Mouse (Mus musculus) cerebral cortex, adult 2 months (tissue): ENCODE results near the gene Gal.

Experiments used
- WGBS: fragments of 180-500 bp; shearing (Covaris S2); methylation state at CpG from one replicate; pipeline ENCODE4 v1.1.7; 2018; 5-methylcytosine and 5-hydroxymethylcytosine counted together

The Gal gene

GRCm38 (mm10) chr19:3414268-3414733 lies at the start of gene Gal:
Gene Gal (minus strand): TSS chr19:3414544.
- WGBS, result 5% methylated on average over 37 of the region's 37 CpGs

DNA sequence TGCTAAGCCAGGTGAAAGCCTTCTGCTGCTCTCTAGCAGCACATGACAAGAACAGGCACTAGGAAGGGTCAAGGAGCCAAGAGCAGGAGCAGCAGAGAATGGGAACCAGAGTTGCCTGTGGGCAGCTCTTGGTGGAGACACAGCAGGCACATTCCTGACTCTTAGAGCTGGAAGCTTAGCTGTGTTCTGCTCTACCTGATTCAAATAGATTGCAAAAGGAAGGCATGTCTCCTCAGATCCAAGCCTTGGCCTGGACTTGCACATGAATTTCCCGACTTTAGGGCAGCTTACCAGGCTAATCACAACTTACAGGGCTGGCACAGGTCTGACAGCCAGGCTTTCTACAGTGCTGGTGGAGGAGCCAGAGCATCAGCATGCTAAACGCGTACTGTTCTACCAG lies 45.6 kb upstream of the Gal start:
- WGBS, result 88% methylated on average over 3 of the region's 3 CpGs

DNA sequence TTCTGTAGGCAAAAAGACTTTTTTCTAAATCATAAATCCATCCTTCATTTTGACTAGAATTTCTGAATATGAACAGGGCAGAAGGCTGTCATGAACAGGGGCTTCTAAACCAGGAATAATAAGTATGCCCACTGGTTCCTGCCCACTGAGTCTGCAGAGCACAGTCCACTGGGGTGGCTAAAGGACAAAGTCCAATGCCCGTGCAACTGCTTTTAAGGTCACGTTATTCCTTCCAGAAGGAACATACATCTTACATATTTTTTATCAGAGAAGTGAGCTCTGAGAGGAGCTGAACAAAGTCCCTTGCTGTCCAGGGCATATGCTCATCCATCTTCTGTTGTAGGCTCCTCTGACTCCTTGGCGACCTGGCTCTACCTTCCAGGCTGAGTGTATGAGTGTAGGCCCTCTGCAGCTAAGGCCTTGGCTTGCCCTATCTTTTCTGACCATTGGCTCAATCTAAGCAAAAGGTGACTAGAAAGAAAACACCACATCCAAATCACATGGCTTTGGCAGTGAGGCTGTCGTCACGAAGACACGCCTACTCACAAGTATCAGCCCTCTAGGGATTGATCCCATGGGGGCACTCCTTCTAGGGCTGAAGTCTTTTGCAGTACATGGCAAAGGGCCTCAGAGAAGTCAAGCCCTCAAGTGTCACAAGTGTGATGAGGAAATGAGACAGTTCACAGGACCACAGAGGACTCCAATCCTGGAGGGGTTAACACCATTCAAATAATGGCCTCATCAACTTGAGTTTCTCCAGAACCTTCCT lies 44.2 kb upstream of the Gal start:
- WGBS, result 83% methylated on average over 6 of the region's 6 CpGs

DNA sequence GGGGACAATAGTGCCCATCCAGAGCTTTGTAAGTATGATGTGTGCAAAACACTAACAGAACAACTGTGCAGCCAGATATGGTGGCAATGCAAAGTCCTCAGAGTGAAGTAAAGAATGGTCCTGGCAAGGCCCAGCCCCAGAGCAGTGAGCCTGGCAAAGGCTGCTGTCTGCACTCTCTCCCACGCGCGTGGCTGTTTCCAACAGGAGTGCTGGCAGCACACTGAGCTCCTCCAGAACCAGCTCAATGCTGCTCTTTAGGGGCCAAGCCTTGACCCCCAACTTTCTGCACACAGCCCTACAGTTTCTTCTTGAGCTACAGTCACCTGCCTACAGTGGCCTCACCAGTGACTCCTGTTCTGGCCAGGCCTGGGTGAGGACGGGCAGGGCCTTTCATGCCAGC lies 43.4 kb upstream of the Gal start:
- WGBS, result 74% methylated on average over 4 of the region's 4 CpGs

DNA sequence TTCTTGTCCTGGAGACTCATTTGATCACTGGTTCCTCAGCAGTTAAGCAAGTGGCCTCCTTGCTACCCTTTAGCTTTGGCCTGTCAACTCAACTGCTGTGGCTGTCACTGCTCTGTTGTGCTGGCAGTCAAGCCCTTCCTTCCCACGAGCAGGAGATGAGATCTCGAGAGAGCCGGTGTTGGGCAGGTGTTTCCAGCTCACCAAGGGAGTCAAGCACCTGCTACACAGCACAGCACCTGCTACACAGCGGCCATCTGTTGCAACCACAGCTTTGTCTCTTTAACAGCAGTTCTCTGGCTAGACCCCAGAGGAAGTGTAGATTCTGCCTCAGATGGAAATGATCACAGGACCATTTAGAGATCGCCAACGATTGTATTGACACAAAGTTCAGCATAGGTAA lies 37.3 kb upstream of the Gal start:
- 47% methylated on average over 6 of the region's 6 CpGs for WGBS

- whole genome bisulfite sequencing, result 8% methylated on average over 6 of the region's 6 CpGs
Observed at GRCm38 (mm10) chr19:3451170-3451569, 36.8 kb upstream of the Gal start.

GRCm38 (mm10) chr19:3450714-3451113 lies 36.4 kb upstream of the Gal start:
- 94% methylated on average over 3 of the region's 3 CpGs for WGBS

GRCm38 (mm10) chr19:3449248-3449647 lies 34.9 kb upstream of the Gal start:
- 67% methylated on average over 3 of the region's 3 CpGs for WGBS

DNA sequence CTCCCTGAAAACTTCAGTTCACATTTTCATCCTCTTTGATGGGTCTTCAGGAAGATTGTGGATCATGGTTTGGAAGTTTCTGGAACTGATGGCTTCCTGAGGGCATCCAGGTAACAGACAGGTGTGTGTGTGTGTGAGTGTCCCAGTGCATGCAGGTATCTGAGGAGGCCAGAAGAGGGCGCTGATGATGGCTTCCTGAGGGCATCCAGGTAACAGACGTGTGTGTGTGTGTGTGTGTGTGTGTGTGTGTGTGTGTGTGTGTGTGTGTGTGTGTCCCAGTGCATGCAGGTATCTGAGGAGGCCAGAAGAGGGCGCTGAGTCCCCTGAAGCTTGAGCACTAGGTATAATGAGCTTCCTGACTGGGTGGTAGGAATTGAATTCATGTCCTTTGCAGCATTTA lies 33.0 kb upstream of the Gal start:
- 74% methylated on average over 3 of the region's 3 CpGs for WGBS

- WGBS, result 62% methylated on average over 10 of the region's 10 CpGs
Observed at GRCm38 (mm10) chr19:3441092-3441491, 26.7 kb upstream of the Gal start.

GRCm38 (mm10) chr19:3440667-3441066 lies 26.3 kb upstream of the Gal start:
- WGBS, result 51% methylated on average over 5 of the region's 5 CpGs

GRCm38 (mm10) chr19:3437980-3438379 lies 23.6 kb upstream of the Gal start:
- 75% methylated on average over 5 of the region's 5 CpGs for WGBS

DNA sequence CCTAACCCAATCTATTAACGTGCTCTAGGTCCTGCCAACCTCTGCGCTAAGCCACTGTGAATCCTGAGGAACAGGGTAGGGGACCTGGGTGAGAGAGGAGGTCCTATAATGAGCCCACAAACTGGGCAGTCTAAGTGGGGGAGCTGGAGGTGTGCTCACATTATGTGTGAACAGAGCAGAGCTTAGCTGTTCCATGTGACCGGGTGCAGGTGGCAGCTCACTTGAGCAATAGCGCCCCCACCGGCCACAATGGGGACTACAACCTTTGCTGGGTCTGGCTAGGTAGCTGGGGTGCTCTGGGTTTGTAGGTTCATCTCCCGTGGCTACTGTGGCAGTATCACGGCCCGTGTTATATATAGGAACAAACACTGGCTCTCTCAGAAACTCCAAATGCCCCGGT lies 22.5 kb upstream of the Gal start:
- 57% methylated on average over 9 of the region's 9 CpGs for WGBS

- 75% methylated on average over 3 of the region's 3 CpGs for WGBS
Observed at GRCm38 (mm10) chr19:3435824-3436223, 21.5 kb upstream of the Gal start.

DNA sequence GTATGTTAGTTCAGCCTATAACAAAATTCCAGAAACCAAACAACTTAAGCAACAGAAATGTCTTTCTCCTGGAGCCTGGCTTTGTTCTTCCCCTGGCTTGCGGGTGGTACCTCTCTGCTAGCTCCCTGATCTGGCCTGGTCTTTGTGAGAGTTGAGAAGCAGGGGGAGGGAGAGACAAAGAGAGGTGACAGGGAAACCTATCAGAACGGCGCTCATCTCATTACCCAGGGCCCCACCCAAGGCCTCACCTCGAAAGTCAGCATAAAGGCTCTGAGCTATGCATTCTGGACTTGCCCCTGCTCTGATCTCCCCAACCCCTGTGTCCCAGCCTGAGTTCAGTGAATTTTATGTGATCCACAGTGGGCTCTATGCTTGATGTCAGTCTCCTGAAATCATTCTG lies 20.3 kb upstream of the Gal start:
- WGBS, result 72% methylated on average over 4 of the region's 4 CpGs

- WGBS, result 63% methylated on average over 4 of the region's 4 CpGs
Observed at GRCm38 (mm10) chr19:3434124-3434523, 19.8 kb upstream of the Gal start.

DNA sequence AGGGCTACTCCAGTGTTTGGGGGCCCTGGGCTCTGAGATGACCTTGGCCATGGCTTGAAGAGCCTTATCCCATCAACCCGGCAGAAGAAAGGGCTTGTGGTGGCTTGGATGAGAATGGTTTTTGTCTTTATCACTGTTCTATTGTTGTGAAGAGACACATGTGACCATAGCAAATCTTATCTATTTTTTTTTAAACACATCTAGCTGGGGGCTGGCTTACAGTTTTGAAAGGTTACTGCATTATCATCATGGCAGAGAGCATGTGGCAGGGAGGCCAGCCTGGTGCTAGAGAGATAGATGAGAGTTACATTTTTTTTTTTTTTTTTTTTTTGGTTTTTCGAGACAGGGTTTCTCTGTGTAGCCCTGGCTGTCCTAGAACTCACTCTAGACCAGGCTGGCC lies 17.6 kb upstream of the Gal start:
- 84% methylated on average over 1 of the region's 2 CpGs for WGBS

DNA sequence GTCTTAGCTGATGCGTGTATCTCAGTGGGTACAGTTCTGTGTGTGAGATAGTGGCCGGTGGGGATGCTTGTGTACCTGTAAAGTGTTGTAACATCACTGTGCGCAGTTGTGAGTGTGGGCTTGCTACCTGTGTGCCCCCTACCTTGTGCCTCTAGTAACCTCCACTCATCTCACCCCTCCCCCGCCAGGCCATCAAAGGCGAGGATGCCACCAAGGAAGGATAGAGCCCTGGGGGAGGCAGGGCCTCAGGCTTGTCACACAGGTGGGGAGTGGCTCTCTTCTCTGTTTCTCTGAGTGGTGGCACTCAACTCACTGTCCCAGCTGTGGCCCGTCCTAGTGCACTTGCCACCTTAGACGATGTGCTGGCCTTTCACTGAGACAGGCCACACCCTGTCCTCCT lies 16.7 kb upstream of the Gal start:
- WGBS, result 87% methylated on average over 7 of the region's 7 CpGs

DNA sequence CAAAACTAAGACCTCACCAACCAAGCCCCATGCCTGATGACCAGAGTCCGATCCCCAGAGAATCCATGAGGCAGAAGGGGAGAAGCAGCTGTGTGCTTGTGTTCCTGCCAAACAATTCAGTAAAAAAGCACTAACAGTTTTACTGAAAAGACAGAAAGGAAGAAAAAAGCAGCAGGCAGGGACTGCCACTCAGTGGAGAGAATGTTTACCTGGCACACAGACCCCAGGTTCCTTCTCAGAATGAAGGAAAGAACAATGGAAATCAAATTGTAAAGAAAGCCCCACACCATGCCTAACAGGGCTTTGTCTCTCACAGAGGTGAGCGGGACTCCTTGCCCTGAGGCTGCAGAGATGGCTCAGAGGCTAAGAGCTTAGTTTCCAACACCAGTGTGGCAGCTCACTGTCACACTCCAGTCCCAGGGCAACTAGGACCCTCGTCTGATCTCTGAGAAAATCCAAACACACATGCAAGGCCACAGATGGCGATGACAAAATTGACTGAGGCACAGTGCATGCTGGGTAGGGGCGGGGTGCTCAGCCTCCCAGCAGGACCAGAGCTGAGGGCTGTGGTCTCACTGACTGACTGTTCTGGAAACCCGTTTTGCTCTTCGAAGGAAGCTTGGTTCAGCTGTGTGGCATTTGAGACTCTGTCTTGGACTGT lies 14.9 kb upstream of the Gal start:
- WGBS, result 54% methylated on average over 7 of the region's 7 CpGs

- 72% methylated on average over 15 of the region's 15 CpGs for WGBS
Observed at GRCm38 (mm10) chr19:3428057-3428830, 13.9 kb upstream of the Gal start.

- 85% methylated on average over 2 of the region's 2 CpGs for WGBS
Observed at GRCm38 (mm10) chr19:3424214-3424613, 9.9 kb upstream of the Gal start.

GRCm38 (mm10) chr19:3422981-3423380 lies 8.6 kb upstream of the Gal start:
- WGBS, result 69% methylated on average over 4 of the region's 4 CpGs

DNA sequence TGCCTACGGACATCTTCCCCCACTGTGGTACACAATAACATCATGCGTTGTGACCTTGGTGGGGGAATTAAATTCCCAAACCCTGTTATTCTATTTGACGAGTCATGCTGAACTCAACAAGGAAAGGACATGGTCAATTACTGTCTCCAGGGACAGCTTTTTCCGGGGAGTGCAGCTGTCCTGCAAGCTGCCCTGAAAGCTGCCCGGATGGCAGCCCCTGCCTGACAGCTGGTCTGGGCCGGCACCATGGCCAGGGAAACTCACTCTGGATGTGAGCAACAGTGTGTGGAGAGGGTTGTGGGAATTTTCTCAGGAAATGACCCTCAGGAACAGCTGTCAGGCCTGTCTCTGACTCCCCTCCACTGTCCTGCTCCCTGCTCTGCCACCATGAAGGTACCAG lies 8.1 kb upstream of the Gal start:
- WGBS, result 67% methylated on average over 6 of the region's 6 CpGs
